Mouse (Mus musculus) CH12.LX (cell line): ENCODE measurements at regions not wholly inside any gene's neighbourhood (a gene's known extent, or its start where the extent isn't known, plus 50 kb on each side); places are given as distances from the start of the nearest gene placed in this dataset.

ENCODE experiments used
- DNase-seq: peaks from one replicate; pipeline ENCODE4 v3.0.0-alpha.2; 2013; ENCODE audit errors: extremely low read depth
- H3K27ac ChIP-seq: 2 replicates; pipeline ENCODE4 v1.5.1; 2012; ENCODE audit warnings: low read depth, mild to moderate bottlenecking, control low read depth, moderate library complexity; ENCODE audit not compliant: insufficient read depth
- H3K27me3 ChIP-seq: replicated peaks from 2 replicates; pipeline ENCODE3; 2012; ENCODE audit warnings: inconsistent platforms
- H3K36me3 ChIP-seq, 2 experiments: replicated peaks in 1 of 2; 2 replicates each; pipeline versions ENCODE3 to v1.6.1; 2012; ENCODE audit warnings: inconsistent platforms in 1 of 2, low read length in 1 of 2, mild to moderate bottlenecking in 1 of 2, mixed read lengths in 1 of 2, moderate library complexity in 1 of 2; ENCODE audit not compliant: control insufficient read depth in 1 of 2, insufficient read depth in 1 of 2
- H3K4me1 ChIP-seq, 2 experiments: 2 replicates each; pipeline ENCODE4 v1.6.1; 2012; ENCODE audit warnings: inconsistent platforms in 1 of 2, moderate library complexity in 1 of 2; ENCODE audit not compliant: insufficient read depth in 2 of 2, control insufficient read depth in 1 of 2
- H3K4me2 ChIP-seq: 2 replicates; pipeline ENCODE4 v1.6.1; 2012; ENCODE audit warnings: low read depth, mild to moderate bottlenecking, control low read depth; ENCODE audit not compliant: poor library complexity, insufficient read depth, severe bottlenecking
- H3K4me3 ChIP-seq, 3 experiments: fragments of 150-350 bp in 1 of 3; sonication (generic) in 1 of 3; replicated peaks in 1 of 3; 2 replicates each; pipeline versions ENCODE3 to v1.5.1; 2011 to 2012; ENCODE audit warnings: low read depth in 2 of 3, low read length in 2 of 3, mild to moderate bottlenecking in 2 of 3, moderate library complexity in 2 of 3, control low read depth in 1 of 3, improper control_type of control experiment in 1 of 3, inconsistent platforms in 1 of 3, mixed read lengths in 1 of 3; ENCODE audit not compliant: poor library complexity in 1 of 3
- H3K79me2 ChIP-seq: replicated peaks from 2 replicates; pipeline ENCODE4 v1.6.1; 2012; ENCODE audit warnings: mild to moderate bottlenecking, moderate library complexity; ENCODE audit not compliant: control insufficient read depth, poor library complexity, insufficient read depth, severe bottlenecking; ENCODE audit errors: extremely low read depth
- H3K9ac ChIP-seq: 2 replicates; pipeline ENCODE4 v1.6.1; 2012; ENCODE audit warnings: low read depth, mild to moderate bottlenecking, control low read depth, moderate library complexity; ENCODE audit not compliant: insufficient read depth
- H3K9me3 ChIP-seq: replicated peaks from 2 replicates; pipeline ENCODE3; 2012; ENCODE audit warnings: low read length, inconsistent platforms, mixed read lengths
- CHD1 ChIP-seq: IDR thresholded peaks from 2 replicates; pipeline ENCODE4 v1.6.1; 2012; ENCODE audit warnings: low read depth, low read length, improper control_type of control experiment, inconsistent platforms
- CHD2 ChIP-seq: IDR thresholded peaks from 2 replicates; pipeline ENCODE4 v1.6.1; 2011; ENCODE audit warnings: low read length, improper control_type of control experiment
- CTCF ChIP-seq, 2 experiments: IDR thresholded peaks in 1 of 2; conservative IDR thresholded peaks in 1 of 2; 2 replicates each; pipeline ENCODE4 v1.5.1; 2011 to 2012; ENCODE audit warnings: low read depth in 2 of 2, low read length in 2 of 2, improper control_type of control experiment in 1 of 2, inconsistent platforms in 1 of 2, mild to moderate bottlenecking in 1 of 2, moderate library complexity in 1 of 2
- EP300 ChIP-seq: IDR thresholded peaks from 2 replicates; pipeline ENCODE4 v1.6.1; 2011; ENCODE audit warnings: low read length, improper control_type of control experiment
- ETS1 ChIP-seq: conservative IDR thresholded peaks from 2 replicates; pipeline ENCODE4 v1.6.1; 2012; ENCODE audit warnings: low read depth, mild to moderate bottlenecking, inconsistent platforms, low read length, improper control_type of control experiment, moderate library complexity
- JUN ChIP-seq: IDR thresholded peaks from 2 replicates; pipeline ENCODE4 v1.6.1; 2011; ENCODE audit warnings: low read depth, mild to moderate bottlenecking, low read length, improper control_type of control experiment, moderate library complexity; ENCODE audit not compliant: insufficient read depth
- MAFK ChIP-seq: IDR thresholded peaks from 2 replicates; pipeline ENCODE4 v1.6.1; 2011; ENCODE audit warnings: low read length, improper control_type of control experiment; ENCODE audit not compliant: insufficient replicate concordance
- MAX ChIP-seq: IDR thresholded peaks from 2 replicates; pipeline ENCODE4 v1.6.1; 2011; ENCODE audit warnings: low read length, improper control_type of control experiment
- MEF2A ChIP-seq: IDR thresholded peaks from 2 replicates; pipeline ENCODE4 v1.6.1; 2014; ENCODE audit warnings: low read depth, mild to moderate bottlenecking, inconsistent platforms, low read length, improper control_type of control experiment, borderline replicate concordance
- MXI1 ChIP-seq: IDR thresholded peaks from 2 replicates; pipeline ENCODE4 v1.6.1; 2011; ENCODE audit warnings: mild to moderate bottlenecking, low read depth, low read length, improper control_type of control experiment
- MYC ChIP-seq: IDR thresholded peaks from 2 replicates; pipeline ENCODE4 v1.6.1; 2011; ENCODE audit warnings: low read depth, mild to moderate bottlenecking, improper control_type of control experiment, low read length
- NELFE ChIP-seq: IDR thresholded peaks from 2 replicates; pipeline ENCODE4 v1.6.1; 2011; ENCODE audit warnings: low read depth, low read length, improper control_type of control experiment
- PAX5 ChIP-seq: IDR thresholded peaks from 2 replicates; pipeline ENCODE4 v1.6.1; 2012; ENCODE audit warnings: low read length, inconsistent platforms, mixed read lengths
- POLR2A ChIP-seq: IDR thresholded peaks from 2 replicates; pipeline ENCODE4 v1.6.1; 2011; ENCODE audit warnings: low read depth, mild to moderate bottlenecking, improper control_type of control experiment, low read length
- RAD21 ChIP-seq: IDR thresholded peaks from 2 replicates; pipeline ENCODE4 v1.6.1; 2011; ENCODE audit warnings: low read depth, mild to moderate bottlenecking, low read length, improper control_type of control experiment, moderate library complexity
- SIN3A ChIP-seq: IDR thresholded peaks from 2 replicates; pipeline ENCODE4 v1.6.1; 2012; ENCODE audit warnings: low read length, improper control_type of control experiment, inconsistent platforms
- SMC3 ChIP-seq: IDR thresholded peaks from 2 replicates; pipeline ENCODE4 v1.6.1; 2011; ENCODE audit warnings: low read depth, low read length, improper control_type of control experiment
- TBP ChIP-seq: conservative IDR thresholded peaks from 2 replicates; pipeline ENCODE4 v1.6.1; 2011; ENCODE audit warnings: low read depth, low read length, improper control_type of control experiment
- TCF12 ChIP-seq: IDR thresholded peaks from 2 replicates; pipeline ENCODE4 v1.6.1; 2014; ENCODE audit warnings: low read depth, mild to moderate bottlenecking, inconsistent platforms, low read length, improper control_type of control experiment
- UBTF ChIP-seq: IDR thresholded peaks from 2 replicates; pipeline ENCODE4 v1.6.1; 2012; ENCODE audit warnings: low read depth, mild to moderate bottlenecking, inconsistent platforms, low read length, improper control_type of control experiment, moderate library complexity
- ZC3H11A ChIP-seq: IDR thresholded peaks from 2 replicates; pipeline ENCODE4 v1.6.1; 2012; ENCODE audit warnings: low read depth, mild to moderate bottlenecking, inconsistent platforms, low read length, improper control_type of control experiment
- ZKSCAN1 ChIP-seq: IDR thresholded peaks from 2 replicates; pipeline ENCODE4 v1.6.1; 2012; ENCODE audit warnings: low read depth, inconsistent platforms, low read length, improper control_type of control experiment, borderline replicate concordance
- ZNF384 ChIP-seq: IDR thresholded peaks from 2 replicates; pipeline ENCODE4 v1.6.1; 2012; ENCODE audit warnings: low read depth, low read length, improper control_type of control experiment, inconsistent platforms
- dilution Hi-C: fragments of 300-500 bp; cut with MboI; formaldehyde crosslinking; loops from 2 replicates; pipeline ENCODE4 v1.14.3; 2020; ENCODE audit warnings: low sequenced_read_pairs; ENCODE audit not compliant: extremely low pct_unique_long_range_greater_than_20kb, extremely low pct_ligation_motif_present
- in situ Hi-C: fragments of 300-500 bp; cut with MboI; formaldehyde crosslinking; loops from 3 replicates; pipeline ENCODE4 v1.14.3; 2019; ENCODE audit warnings: low sequenced_read_pairs, low pct_ligation_motif_present, low pct_unique_long_range_greater_than_20kb, mixed read lengths

DNA sequence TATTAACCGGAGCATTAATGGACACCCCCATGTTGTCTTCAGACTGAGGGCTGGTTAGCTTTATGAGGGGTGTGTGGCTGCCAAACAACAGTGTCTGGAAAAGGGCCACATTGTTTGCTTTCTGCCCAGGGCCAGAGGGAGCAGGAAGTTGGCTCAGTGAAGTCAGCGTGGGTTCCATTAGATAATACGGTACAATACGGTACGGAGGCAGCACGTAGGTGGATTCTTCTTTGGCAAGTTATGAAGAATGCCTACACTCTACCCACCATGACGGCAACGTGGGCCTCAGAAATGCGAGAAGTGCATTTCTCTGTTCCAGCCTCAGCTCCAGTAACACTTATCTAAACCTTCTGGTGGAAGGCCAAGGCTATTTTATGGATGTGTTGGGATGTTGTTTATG is 108.2 kb downstream of the Gm10260 start:
- H3K4me1 ChIP-seq: no peaks in the 10 kb centered on the region
- no peak for DNase-seq
- TF ChIP-seq MYC (no peak), SIN3A (no peak), MXI1 (no peak), JUN (no peak), NELFE (no peak), MAFK (no peak), SMC3 (no peak), CHD2 (no peak), ZC3H11A (no peak), MEF2A (no peak), ZKSCAN1 (no peak)
- TF ChIP-seq, all 38 proteins: peak for 0
- Histone ChIP-seq H3K9me3 (peaks cover 31% of the 10 kb centered on the region), H3K27me3 (no peaks in the 10 kb centered on the region), H3K27ac (no peak overlapping the region), H3K4me2 (no peak overlapping the region), H3K36me3 (no peaks in the 10 kb centered on the region), H3K79me2 (no peaks in the 10 kb centered on the region), H3K4me3 (no peak overlapping the region), H3K9ac (no peak overlapping the region)
- in situ Hi-C loops: no loop called here
- dilution Hi-C loops: no loop called here

DNA sequence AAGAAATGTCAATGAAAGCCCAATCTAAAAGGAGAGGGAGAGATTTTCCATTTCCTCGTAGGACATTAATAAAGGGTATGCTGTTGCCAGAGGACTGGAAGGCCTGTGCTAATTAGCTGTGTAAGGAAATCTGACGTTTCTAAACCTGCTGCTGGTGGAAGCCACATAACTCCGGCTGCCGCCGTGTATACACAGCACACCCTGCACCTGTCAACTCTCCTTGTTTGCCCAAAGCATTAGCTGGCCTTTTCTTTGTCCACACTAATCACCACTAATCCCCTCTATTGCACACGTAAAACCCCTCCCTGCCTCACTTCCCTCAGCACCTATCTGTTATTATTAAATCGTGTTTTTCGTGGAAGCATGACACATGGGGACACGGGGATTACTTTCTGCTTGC is 108.7 kb downstream of the Gm10260 start:
- in situ Hi-C loops: no loop called here
- dilution Hi-C loops: no loop called here

DNA sequence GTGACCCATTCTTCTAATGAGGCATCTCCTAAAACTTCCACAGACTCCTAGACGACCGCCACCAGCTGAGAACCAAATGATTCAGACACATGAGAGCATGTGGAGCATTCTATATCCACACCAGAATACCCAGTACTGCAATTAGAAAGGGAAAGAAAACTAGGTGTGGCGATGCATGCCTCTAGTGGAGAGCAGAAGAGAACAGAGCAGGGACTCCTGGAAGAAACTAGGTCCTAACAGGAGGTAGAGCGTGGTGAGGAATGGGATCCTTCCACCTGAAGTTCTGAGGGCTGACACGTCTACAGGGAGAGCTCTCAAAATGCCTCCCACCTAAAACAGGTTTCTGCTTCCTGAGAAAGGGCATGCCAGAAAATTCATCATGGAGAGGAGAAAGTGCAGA is 109.3 kb downstream of the Gm10260 start:
- H3K27me3 ChIP-seq: no peaks in the 10 kb centered on the region
- H3K4me2 ChIP-seq: no peak overlapping the region
- H3K9me3 ChIP-seq: peaks cover 31% of the 10 kb centered on the region
- H3K4me1 ChIP-seq: no peaks in the 10 kb centered on the region
- TF ChIP-seq RAD21: no peak
- no peak for TF ChIP-seq ZKSCAN1
- TF ChIP-seq MAX: no peak
- no peak for TF ChIP-seq EP300
- TF ChIP-seq CHD1: no peak
- no peak for TF ChIP-seq SIN3A
- TF ChIP-seq CTCF (conservative IDR thresholded peaks at IDR 0.05 in 1 of 2, IDR thresholded peaks at IDR 0.05 in 1 of 2; ENCODE audit: low read depth in 2 of 2, low read length in 2 of 2): no peak
- TF ChIP-seq ZNF384: no peak
- TF ChIP-seq TCF12: no peak
- no peak for TF ChIP-seq POLR2A
- no peak for TF ChIP-seq PAX5
- TF ChIP-seq ETS1: no peak
- TF ChIP-seq MAFK: no peak
- TF ChIP-seq, all 38 proteins: peak for 0
- in situ Hi-C loops: no loop called here
- Histone ChIP-seq H3K79me2 (no peaks in the 10 kb centered on the region), H3K36me3 (no peaks in the 10 kb centered on the region), H3K9ac (no peak overlapping the region), H3K27ac (no peak overlapping the region), H3K4me3 (no peak overlapping the region)
- dilution Hi-C loops: no loop called here
- no peak for DNase-seq

More for the DNA sequence above, 108.7 kb downstream of the Gm10260 start:
- Histone ChIP-seq H3K36me3 (no peaks in the 10 kb centered on the region), H3K4me1 (no peaks in the 10 kb centered on the region), H3K9me3 (peaks cover 31% of the 10 kb centered on the region), H3K27me3 (no peaks in the 10 kb centered on the region), H3K79me2 (no peaks in the 10 kb centered on the region), H3K27ac (no peak overlapping the region), H3K4me2 (no peak overlapping the region), H3K4me3 (no peak overlapping the region), H3K9ac (no peak overlapping the region)
- TF ChIP-seq SMC3 (no peak), MAFK (no peak), TBP (no peak), UBTF (no peak), NELFE (no peak)
- no peak for DNase-seq
